Mouse (Mus musculus) gastrocnemius, adult 2 months (tissue): ENCODE data around the gene Grm1. TPM values are rescaled to one million over a fixed set of nuclear protein-coding genes. Genes with fewer than 3 reads are reported as not detected.

Experiments
- DNase-seq: peaks from one replicate; pipeline ENCODE4 v3.0.0; 2022
- H3K27ac ChIP-seq: fragments of 200-600 bp; 2 replicates; pipeline ENCODE4 v1.8.1; 2022; ENCODE audit warnings: mild to moderate bottlenecking
- H3K4me3 ChIP-seq: fragments of 200-600 bp; 2 replicates; pipeline ENCODE4 v1.8.1; 2022; ENCODE audit warnings: mild to moderate bottlenecking, moderate library complexity
- CTCF ChIP-seq: fragments of 200-600 bp; IDR thresholded peaks from 2 replicates; pipeline ENCODE4 v1.8.1; 2022; ENCODE audit warnings: antibody characterized with exemption, mild to moderate bottlenecking, moderate library complexity
- intact Hi-C: fragments of 180-260 bp; cut with DNase I; formaldehyde crosslinking; loops from one replicate; pipeline ENCODE4 v1.15.1; 2025
- total RNA-seq, 2 experiments: library from RNA; stranded (reverse); gene quantifications; 2 replicates each; pipeline ENCODE4 v1.2.3; 2021

The Grm1 gene
- total RNA-seq, 2 experiments from 2014 or later: 0.15 to 0.17 TPM

DNA sequence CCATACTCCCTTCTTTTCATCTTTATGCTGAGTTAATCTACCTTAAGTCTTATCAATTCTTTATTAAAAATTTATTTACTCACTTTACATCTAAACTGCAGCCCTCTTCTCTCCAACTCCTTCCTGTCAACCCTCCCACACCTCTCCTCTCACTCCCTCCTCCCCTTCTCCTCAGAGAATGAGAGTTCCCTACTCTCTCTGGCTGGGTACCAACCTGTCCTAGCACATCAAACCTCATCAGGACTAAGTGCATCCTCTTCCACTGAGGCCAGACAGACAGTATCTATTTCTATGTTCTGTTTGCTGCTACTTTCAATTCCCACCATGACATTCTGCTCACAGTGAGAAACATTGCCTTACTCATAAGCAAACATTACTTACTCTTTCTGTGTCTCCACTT, 426.2 kb downstream of the Grm1 start:
- Histone ChIP-seq H3K4me3 (no peak overlapping the region), H3K27ac (no peak overlapping the region)
- TF ChIP-seq CTCF: no peak
- DNase-seq: no peak
- intact Hi-C loops: no loop called here

Other genes with a start within 250 kb of the Grm1 start
- gene Shprh, start 67.1 kb upstream of the Grm1 start, total RNA-seq: 1 to 10 TPM; 8.7 to 9.4 TPM
- 10 to 100 TPM; 15.6 to 17.2 TPM for gene Fbxo30, start 199.0 kb upstream of the Grm1 start, total RNA-seq